Mouse (Mus musculus) ovary, postnatal 36 days (tissue): ENCODE measurements around the gene Ptk6.
"Not testable (repeated sequence)": the region's sequence is repeated elsewhere in the genome, so short reads cannot be mapped to it uniquely, and the experiment has no call there.

Experiments
- DNase-seq: peaks from one replicate; pipeline ENCODE4 v3.0.0; 2022; ENCODE audit warnings: low spot score, mixed read lengths

The Ptk6 gene

DNA sequence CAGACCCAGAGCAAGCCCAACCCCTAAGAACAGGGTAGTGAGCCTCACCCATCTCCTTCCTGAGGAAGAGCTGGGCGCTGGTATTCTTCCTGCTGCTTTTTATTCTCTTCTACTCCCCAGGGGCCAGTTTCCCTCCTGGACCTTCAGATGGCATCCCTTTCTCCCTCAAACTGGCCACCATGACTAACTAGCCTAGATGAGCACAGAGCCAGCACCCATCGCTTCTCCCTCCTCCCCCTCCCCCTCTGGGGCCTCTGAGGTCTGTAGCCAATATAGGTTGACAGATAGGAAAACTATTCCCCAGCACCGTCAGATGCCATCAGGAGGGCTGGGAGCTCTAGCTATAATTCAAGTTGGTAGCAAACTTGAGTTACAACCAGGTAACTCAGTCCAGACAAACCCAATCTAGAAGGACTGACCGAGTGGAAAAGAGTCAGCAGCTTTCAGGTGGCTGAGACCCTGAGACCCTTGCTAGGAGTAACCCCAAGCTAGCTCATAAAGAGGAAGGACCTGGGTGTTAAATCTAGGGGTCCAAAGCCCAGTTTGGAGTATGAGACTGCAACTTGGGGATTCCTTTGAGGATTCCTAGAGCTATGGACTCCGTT is 16.4 kb upstream of the Ptk6 start:
- DNase-seq, result no peak

DNA sequence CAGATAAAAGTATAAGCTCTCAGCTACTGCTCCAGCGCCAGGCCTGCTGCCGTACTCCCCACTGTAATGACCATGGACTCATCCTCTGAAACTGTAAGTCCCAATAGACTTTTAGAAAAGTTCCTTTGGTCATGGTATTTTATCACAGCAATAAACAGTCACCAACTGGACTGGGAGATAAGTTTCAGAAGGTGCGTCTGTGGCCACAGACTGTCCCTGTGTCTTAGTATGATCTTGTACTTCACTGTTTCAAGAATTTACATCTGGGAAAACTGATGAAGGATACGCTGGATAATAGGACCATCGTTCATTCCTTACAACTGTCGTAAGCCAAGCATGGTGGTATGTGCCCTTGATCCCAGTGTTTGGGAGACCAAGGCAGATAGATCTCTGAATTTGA is 13.4 kb upstream of the Ptk6 start:
- no peak for DNase-seq

DNA sequence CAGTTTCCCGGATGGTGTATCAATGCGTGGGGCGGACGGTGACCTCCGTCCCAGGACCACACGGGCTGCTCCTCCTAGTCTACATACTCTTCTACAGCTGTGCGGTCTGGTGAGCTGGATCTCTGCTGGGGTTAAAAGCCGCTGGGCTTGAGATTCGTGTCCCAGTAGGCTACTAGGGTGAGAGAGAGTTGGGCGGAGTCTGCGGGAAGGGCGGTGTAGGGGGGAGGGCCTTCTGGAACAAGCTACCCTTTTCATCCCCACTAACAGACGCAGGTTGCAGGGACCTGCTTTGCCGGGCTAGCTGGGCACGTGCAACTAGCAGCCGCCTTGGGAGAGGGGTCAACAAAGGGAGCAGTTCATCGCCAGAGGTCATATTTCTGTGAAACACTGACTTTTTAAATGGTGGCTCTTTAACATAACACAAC is 10.4 kb upstream of the Ptk6 start, which contains the start of gene Srms:
TSS of gene Srms (minus strand) at position 165 of the 425 bp plus-strand sequence.
- peak; percentile 15 for DNase-seq

DNA sequence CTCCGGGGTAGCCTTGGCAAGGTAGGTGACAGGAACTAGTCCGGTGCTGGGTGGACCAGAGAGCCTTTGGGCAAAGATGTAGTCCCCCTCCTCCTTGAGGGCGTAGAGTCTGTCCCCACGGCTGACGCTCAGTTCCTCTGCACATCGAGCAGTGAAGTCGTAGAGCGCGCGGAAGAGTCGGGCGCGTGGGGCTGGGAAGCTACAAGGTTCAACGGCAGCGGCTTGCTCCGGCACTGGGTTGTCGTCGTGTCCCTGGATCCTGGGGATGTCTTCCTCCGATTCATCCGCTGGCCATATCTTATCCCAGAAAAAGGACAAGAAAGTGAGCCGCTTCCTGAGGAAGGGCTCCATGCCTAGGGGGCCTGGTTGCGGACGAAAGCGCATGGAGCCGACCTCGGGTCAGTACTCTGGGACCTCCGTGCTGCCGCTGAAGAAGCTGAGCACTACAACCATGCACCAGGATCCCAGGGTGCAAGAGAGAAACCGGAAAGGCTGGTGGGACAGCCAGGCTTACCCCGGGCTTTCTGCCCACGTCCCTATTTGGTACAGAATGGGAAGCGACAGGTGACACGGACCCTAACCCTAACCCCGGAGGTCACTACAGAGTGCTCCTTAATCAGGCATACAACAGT is 9.9 kb upstream of the Ptk6 start:
- DNase-seq, result no peak

DNA sequence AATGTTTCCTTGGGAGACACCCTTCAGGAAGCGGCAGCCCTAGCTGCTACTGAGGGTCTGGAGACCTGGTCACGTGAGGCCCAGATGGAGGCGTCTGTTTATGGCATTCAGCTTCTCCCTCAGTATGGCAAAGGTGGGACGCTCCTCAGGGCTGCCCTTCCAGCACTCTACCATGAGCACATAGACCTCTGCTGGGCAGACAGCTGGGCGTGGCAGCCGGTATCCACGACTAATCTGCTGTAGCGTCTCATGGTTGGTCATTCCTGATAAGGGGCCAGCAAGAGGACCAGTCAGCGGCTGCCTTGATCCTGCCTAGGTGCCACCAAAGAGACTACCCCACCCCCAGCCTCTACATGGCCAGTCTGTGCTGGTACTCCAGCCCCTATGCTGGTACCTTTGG is 3.5 kb upstream of the Ptk6 start:
- DNase-seq, result no peak

DNA sequence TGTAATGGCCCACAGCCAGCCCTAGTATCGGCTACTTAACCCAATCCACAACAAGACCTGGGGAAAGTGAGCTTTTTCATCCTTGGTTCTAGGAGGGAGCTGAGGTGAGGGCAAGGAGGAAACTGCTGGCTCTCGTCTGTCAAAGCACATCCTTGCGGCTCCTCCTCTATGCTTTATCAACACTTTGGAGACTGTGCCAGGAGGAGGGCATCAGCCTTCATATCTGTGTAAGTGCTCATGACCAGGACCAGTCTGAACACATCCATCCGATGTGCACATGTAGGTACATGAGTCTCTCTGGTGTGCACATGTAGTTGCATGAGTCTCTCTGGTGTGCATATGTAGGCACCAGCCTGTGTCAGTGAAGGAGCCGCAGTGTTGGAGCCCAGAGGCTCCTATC is 3.1 kb upstream of the Ptk6 start:
- no peak for DNase-seq

DNA sequence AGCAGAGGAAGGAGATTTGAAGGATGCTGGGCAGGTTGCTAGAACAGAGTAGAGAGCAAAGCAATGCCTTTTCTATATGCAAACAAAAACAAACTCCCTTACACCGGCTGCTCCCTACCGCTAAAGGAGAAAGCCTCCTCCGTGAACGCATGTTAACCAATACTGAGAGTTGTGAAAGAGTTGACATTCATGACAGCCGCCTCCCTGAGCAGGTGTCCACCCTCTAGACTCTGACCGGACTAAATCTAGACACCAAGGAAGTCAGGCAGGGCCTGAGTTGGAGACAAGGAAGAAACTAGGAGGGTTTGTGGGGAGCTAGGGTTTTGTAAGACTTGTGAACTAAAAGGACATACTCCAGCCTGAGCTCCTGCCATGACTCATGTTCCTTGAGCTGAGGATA is 297 bp upstream of the Ptk6 start:
- no peak for DNase-seq

- DNase-seq, result no peak
Measured at GRCm38 (mm10) chr2:181201606-181202005, 983 bp downstream of the Ptk6 start.

- no peak for DNase-seq
Measured at GRCm38 (mm10) chr2:181196628-181197300, 5.8 kb downstream of the Ptk6 start.

GRCm38 (mm10) chr2:181193044-181193443 is 9.5 kb downstream of the Ptk6 start:
- DNase-seq, result no peak

GRCm38 (mm10) chr2:181191936-181192335 is 10.7 kb downstream of the Ptk6 start:
- no peak for DNase-seq

DNA sequence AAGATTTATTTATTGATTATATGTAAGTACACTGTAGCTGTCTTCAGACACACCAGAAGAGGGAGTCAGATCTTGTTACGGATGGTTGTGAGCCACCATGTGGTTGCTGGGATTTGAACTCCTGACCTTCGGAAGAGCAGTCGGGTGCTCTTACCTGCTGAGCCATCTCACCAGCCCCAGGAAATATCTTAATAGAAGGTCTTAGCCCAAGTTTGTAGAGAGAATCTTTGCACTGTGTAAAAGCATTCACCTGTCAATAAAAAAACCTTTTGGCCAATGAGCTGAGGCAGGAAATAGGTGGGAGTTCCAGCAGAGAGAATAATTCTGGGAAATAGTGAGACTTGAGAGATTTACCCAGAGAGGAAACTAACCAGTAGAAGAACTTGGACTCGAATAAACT is 11.2 kb downstream of the Ptk6 start:
- not testable (repeated sequence) for DNase-seq

GRCm38 (mm10) chr2:181189321-181189720 is 13.3 kb downstream of the Ptk6 start:
- no peak for DNase-seq

- no peak for DNase-seq
Measured at GRCm38 (mm10) chr2:181188681-181189080, 13.9 kb downstream of the Ptk6 start.

DNA sequence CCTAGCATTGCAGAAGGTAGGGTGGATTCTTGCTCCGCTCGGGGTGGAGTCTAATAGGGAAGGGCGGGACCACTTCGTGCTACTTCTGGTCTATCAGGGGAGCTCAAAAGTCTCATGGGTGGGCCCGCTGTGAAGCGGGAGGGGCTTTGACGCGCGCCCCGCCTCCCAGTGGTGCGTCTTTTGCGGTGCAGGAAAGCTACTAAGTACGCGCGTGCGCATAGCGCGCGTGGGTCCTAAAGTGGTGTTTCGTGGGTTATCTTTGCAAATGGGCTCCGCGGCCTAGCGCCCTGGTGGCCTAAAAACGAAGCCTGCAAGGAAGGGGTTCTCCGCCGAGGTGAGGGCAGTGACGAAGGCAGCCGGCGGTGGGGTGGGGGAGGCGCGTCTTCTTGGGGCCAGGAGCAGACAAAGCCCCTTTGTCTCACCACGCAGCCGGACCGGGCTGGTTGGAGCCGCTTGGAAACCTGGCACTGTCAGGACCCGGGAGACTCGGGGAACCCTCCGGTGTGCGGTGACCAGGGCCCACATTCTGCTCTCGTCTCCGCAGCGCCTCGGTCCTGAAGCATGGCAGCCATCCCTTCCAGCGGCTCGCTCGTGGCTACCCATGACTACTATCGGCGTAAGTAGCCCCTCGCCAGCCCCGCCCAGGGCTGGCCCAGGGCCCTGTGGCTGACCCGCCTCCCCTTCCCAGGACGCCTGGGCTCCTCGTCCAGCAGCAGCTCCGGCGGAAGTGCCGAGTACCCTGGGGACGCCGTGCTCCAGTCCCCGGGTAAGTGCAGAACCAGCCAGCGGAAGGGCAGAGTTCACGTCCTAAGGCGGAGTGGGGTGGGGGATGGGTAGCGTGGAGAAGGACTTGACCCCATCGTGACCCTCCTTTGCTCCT is 15.2 kb downstream of the Ptk6 start, which contains the start of gene Ppdpf:
TSS of gene Ppdpf (plus strand) at position 127 of the 880 bp plus-strand sequence.
- peak; percentile 91 for DNase-seq

DNA sequence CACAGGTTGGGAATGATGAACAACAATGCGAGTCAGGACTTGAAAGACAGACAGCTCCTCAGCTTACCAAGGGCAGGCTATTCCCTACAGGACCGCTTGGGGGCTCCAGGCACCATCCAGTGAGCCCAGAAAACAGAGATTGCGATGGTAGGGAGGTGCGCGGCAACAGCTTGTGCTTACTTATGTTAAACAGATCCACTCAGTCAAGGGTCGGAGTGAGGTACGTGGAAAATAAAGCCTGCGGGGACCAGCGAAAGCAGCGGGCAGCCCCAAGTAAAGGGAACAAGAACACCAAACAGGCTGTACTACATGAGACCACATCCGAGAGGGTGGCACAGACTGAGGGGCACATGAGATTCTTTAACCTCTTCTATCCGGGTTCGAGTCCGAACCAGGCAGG is 16.0 kb downstream of the Ptk6 start:
- DNase-seq, result peak; percentile 82

- no peak for DNase-seq
Measured at GRCm38 (mm10) chr2:181180898-181181297, 21.7 kb downstream of the Ptk6 start.

DNA sequence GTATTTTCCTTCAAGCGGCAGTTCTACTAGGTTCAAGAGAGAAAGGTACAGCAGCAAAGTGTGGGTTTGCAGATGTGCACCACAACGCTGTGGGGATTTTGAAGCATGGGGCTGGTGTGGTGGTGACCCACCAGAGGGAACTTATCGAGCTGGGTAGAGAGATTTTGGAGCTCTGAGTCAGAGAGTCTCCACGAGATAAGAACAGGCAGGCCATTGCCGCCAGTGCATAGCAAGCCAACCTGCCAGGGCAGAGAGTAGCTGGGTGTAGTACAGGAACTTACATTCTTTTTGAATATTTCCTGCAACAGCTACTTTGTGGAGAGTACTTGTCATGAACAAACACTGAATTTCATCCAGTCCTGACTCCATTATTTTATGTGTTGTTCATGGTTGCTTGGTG is 24.1 kb downstream of the Ptk6 start:
- DNase-seq, result no peak

DNA sequence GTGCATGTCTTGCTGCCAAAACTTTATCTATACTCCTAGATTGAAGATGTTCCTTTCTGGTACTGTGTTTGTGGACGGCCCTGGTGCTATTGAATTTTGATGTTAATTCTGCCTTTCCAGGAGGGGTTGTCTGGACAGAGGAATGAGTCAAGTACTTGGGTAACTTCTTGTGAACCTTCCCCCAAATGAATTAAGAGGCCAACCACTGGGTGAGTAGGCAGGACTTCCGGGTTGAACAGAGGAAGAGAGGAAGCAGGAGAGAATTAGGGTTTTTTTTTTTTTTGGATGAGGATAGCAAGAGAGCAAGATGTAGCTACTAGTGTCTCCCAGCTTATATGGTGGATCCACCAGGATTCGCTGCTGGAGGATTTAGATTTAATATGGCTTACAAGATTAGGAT is 24.6 kb downstream of the Ptk6 start:
- DNase-seq, result no peak

DNA sequence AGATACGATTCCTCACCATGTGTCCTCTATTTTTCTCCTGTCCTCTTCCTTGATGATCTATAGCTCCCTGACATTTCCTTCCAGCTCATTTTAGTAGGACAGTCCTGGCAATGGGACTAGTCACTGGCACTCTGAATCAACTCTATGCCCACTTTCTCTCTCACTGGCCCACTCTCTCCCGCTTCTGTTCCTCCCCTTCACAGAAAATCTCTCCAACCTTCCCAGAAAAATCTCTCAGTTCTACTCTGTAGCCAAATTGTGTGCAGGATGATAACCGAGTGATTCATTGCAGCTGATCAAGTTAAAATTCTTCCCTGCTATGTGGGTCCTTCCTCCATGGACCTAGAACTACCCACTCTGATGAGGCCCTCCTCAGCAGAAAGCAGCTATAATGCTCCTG is 27.9 kb downstream of the Ptk6 start:
- DNase-seq, result no peak

DNA sequence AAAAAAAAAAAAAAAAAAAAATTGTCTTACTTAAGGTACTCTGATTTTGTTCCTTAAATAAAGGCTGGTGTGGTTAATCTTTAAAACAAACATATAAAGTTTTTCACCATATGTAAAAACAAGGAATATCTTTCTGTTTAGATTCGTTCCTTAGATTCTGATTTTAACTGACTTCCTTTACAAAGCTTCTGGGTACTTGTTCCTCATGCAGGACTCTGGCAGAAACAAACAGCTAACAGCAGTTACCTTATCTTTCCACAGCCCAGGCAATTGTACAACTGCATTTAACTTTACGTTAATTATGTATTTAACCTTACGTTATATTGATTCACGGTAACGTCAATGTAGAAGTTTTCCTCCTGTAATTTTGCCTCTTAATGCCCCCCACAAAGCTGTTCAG is 36.1 kb downstream of the Ptk6 start:
- DNase-seq, result no peak

- no peak for DNase-seq
Measured at GRCm38 (mm10) chr2:181160821-181161220, 41.8 kb downstream of the Ptk6 start.
